Mouse (Mus musculus): Measurements from ENCODE around the gene Bean1. TPM values are rescaled to one million over a fixed set of nuclear protein-coding genes. Genes with fewer than 3 reads are reported as not detected.

Bean1 gene
- polyA plus RNA-seq, 2 experiments from 2014 or later: not detected

- ATAC-seq: no peak
These were observed 2.2 kb downstream of the Bean1 start for GRCm38 (mm10) chr8:104172420-104172819.

- no peak for ATAC-seq
These were observed 5.7 kb downstream of the Bean1 start for GRCm38 (mm10) chr8:104175848-104176527.

DNA sequence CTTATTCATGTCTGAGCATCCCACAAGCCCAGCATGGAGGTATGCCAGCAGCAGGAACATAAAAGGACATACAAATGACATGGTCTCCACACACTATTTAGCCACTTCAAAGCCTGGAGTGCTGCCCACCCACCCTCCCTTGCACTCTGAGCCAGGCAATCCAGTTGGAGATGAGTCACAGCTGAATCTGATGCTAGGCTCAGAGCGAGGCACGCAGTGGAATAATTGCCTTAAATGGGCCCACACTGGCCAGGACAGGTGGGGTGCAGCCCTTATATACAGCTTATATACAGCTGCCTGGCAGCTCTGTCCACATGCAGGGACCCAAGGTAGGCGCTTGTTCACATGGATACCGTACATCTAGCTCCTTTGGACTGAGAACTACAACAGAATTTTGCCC, 6.8 kb downstream of the Bean1 start:
- ATAC-seq: no peak

GRCm38 (mm10) chr8:104184905-104185304, 14.7 kb downstream of the Bean1 start:
- no peak for ATAC-seq

- ATAC-seq: no peak
These were observed 16.6 kb downstream of the Bean1 start for GRCm38 (mm10) chr8:104186827-104187226.

DNA sequence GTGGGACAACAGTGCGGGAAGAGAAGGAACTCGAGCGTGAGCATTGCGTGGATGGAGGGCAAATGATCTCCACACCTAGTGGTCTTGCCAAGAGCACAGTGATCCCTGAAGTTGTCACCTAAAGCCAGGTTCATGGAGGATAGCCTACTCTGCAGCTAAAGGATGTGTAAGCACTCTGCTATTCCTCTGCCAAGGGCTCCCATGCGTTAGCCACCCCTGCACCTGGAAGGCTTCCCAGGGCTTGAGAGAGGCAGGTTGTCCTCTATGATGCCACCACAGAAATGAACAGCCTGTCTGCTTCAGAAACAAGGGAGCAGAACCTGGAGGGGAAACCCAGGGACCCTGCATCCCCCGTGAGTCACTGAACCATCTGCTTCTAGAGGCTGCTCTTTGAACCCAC, 17.4 kb downstream of the Bean1 start:
- ATAC-seq: no peak

- no peak for ATAC-seq
These were observed 18.2 kb downstream of the Bean1 start for GRCm38 (mm10) chr8:104188459-104188858.

DNA sequence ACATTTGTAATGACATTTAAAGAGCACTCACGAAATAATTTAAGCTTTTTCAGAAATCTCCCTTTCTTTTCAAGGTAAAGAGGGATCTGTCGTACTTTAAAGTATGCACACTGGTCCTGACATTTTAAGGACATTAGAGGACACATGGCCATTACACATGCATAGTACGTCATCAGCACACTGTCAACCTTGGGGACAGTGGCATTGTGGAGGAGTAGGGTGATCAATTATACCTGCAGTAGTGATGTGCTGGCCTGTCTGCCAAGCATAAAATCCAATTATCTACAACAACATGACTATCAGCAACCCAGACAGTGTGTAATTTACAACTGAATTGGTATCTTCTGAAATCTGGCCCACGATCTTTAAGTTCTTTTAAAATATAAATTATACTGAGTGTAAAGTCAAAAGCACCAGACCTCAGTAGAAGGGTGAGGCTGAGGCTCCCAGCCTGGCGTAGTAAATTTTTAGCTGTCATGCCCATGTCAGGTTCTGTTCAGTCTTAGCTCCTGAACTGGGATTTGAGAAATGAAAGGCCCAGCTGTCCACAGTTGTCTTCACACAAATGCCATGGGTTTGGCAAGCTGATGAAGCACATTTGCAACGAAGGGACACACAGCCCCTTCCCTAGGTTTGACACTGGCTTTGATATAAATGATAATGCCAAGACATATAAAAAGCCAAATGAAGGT, 20.7 kb downstream of the Bean1 start:
- ATAC-seq: no peak

GRCm38 (mm10) chr8:104191496-104191895, 21.3 kb downstream of the Bean1 start:
- ATAC-seq: no peak

DNA sequence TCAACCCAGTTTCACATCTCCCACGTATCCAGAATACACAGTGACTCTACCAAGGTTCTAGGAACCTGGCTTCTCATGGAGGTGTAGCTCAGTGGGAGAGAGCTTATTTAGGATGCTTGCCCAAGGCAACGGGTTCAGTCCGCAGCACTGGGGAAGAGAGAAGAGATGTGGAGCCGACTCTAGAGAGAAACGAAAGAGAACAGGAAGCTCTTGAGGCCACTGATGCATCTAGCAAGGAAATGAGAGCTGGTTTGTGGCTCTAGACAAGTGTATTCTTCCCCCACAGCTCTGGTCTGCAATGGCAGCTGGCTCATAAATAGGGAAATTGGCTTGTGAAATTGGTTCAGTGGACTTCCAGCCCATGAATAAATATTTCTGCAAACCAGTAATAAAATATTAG, 29.6 kb downstream of the Bean1 start:
- no peak for ATAC-seq

DNA sequence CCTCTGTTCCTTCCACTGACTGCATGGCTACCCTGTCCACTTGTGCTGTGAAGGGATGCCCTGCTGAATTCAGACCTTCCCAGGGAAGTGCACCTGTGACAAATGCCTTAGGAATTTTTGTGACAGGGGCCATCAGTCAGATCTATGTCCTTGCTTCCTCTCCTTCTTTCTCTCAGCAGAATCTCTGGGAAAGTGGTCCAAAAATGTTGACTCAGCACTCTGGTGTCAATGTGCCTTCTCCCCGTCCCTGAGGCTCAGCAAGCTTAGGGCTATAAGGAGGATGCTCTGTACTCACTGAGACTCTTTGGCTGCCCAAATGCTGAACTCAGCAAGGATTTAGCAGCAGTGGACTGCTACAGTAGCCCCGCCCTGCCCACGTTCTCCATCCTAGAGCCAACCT, 31.4 kb downstream of the Bean1 start:
- ATAC-seq: no peak

- ATAC-seq: no peak
These were observed 32.1 kb downstream of the Bean1 start for GRCm38 (mm10) chr8:104202320-104202719.

- no peak for ATAC-seq
These were observed 35.0 kb downstream of the Bean1 start for GRCm38 (mm10) chr8:104205292-104205691.

GRCm38 (mm10) chr8:104217601-104218000, 47.4 kb downstream of the Bean1 start:
- ATAC-seq: no peak

GRCm38 (mm10) chr8:104219079-104219478, 48.8 kb downstream of the Bean1 start:
- ATAC-seq: peak; percentile 76

GRCm38 (mm10) chr8:104219806-104220205, 49.6 kb downstream of the Bean1 start:
- peak; percentile 65 for ATAC-seq

DNA sequence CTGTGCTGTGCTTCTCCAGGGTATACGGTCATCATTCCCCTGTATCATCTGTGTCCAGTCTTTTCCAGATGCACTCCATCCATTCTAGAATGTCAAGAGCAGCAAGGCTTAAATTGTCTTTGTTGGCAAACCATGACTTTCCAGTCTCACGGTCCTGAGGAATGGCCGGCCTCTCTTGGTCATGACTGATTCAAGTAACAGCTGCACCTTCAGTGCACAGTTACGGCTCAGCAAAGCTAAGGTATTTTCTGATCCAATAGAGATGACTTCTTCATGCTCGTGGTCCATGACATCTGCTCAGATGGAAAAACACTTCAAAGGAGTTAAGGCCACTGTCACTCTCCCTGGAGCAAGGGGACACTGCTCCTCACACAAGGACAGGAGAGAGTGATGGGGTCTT, 56.8 kb downstream of the Bean1 start:
- no peak for ATAC-seq

- ATAC-seq: no peak
These were observed 60.1 kb downstream of the Bean1 start for GRCm38 (mm10) chr8:104230377-104230776.

- ATAC-seq: no peak
These were observed 61.8 kb downstream of the Bean1 start for GRCm38 (mm10) chr8:104232039-104232438.

DNA sequence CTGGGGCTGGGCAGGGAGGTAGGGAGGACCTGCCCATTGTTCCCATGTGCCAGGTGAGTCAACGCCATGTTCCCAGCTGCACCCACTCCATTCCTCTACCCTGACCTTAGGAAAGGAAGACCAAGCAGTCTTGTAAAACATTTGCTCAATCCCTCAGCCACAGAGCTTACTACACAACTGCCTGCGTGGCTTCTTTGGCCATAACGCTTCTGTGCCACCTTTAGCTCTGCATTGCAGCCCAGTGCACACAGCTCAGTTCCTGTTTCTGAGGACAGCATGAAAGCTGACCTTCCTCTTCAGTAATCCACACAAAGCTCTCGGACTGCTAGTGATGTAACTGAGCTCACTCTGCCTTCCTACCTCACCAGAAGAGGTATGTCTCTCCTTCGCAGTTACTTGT, 62.7 kb downstream of the Bean1 start:
- ATAC-seq: no peak

- ATAC-seq: no peak
These were observed 64.3 kb downstream of the Bean1 start for GRCm38 (mm10) chr8:104234573-104234972.

DNA sequence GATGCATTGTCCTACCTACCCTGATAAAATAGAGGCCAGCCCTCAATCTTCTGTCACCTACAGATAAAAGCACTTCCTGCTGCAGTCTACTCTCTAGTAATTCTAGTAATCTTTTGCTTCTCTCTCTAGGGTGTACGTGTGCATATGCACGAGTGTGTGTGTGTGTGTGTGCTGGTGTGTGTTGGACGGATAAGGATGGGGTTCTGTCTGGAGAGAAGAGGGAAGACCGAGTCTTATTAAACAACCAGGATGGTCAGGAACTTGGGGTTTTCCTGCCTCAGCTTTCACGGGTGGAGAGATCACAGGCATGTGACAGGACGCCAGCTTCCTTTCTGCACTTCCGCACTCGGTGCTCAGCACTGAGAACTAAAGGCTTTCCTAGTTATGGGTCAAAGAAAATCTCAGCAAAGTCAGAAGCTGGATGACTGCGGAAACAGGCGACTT, 69.2 kb downstream of the Bean1 start:
- peak; percentile 90 for ATAC-seq

DNA sequence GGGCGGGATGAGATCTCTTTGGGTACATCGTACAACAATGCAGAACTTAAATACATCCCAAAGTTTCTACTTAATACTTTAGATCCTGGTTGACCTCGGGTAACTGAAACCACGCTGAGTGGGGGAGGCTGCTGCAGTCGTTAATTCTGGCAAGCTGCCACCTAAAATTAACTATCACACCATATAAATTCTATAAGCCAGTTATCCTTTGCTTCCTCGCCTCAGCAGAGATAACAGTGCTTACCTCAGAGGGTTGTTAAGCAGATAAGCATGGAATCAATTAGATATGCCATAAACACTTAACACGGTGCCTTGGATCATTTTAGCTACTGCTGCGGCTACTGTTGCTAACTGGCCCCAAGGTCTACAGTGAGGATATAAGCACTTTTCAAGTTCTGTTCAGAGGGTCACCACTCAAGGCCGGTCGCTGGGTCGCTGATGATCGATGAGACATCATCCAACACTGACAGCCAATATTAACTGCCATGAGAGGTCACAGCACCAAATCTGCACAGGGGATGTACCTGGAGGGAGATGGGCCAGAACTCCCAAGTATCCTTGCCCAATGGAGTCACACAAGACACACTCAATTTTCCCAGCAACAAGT, 71.9 kb downstream of the Bean1 start:
- ATAC-seq: no peak

DNA sequence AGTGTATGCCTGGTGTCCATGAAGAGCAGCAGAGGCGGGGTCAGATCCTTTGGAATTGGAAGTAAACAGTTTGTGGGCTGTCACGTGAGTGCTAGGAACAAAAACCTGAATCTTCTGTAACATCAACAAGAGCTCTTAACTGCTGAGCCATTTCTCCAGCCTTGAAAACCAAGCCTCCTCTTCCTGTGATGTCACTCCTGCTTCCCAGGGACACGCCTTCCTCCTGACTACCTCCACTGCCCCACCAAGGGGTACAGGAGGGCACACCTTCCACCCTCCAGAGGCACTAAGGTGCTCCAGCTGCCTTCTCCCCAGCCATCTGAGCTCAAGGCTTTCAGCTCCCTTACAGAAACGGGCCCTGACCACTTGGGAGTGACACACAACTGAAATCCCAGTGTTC, 76.4 kb downstream of the Bean1 start:
- no peak for ATAC-seq

All from activated CD4-positive, CD25-positive, alpha-beta regulatory T cell, adult 4 months (primary cell).